Comparison of ENCODE assay signal across 8 mouse cellular contexts in genomic region chr8:8225175-8225830, GRCm38 (mm10).
DNase-seq lines count a peak whose midpoint lies in the region; ATAC-seq and TF ChIP-seq lines count a peak whose summit lies in the region.
"Had no signal": no experiment of that assay in that cellular context is flagged by ENCODE, and none has a peak within 500 bp of the region (broad histone marks: within the 10 kb centered on the region; RNA-seq: fewer than 3 reads in every experiment).

No protein-coding gene starts in this region.

- no peaks in the 10 kb centered on the region for H3K4me1 ChIP-seq in heart, embryonic 11.5 days (ENCODE audit: control insufficient read depth, insufficient read depth, low read length)
- no peaks in the 10 kb centered on the region for H3K4me1 ChIP-seq in ES-Bruce4 (ENCODE audit: control insufficient read depth, insufficient read depth, low read length)
- H3K4me1 ChIP-seq in limb, embryonic 10.5 days: no peaks in the 10 kb centered on the region
- H3K4me1 ChIP-seq: hindbrain, embryonic 15.5 days had no signal

- no peaks in the 10 kb centered on the region for H3K9me3 ChIP-seq in heart, embryonic 11.5 days (replicated peaks; ENCODE audit: control insufficient read depth, low read length)
- H3K9me3 ChIP-seq in ES-Bruce4 (replicated peaks; ENCODE audit: control insufficient read depth, insufficient read depth, low read length, poor library complexity, severe bottlenecking): no peaks in the 10 kb centered on the region
- H3K9me3 ChIP-seq in limb, embryonic 10.5 days (replicated peaks): no peaks in the 10 kb centered on the region
- H3K9me3 ChIP-seq: hindbrain, embryonic 15.5 days had no signal

- 53% methylated on average over 2 of the region's 2 CpGs for WGBS in heart, embryonic 11.5 days (ENCODE audit: insufficient replicate concordance)
- 60% methylated on average over 2 of the region's 2 CpGs for WGBS in limb, embryonic 10.5 days

- TF ChIP-seq POLR2A in ES-Bruce4 (IDR thresholded peaks at IDR 0.05; ENCODE audit: insufficient read depth, low read length): no peak

- intact Hi-C loops in heart, postnatal 14 days (cut with DNase I): loop anchor here (10.0 kb wide), 1 partner anchor 959 kb away; no protein-coding TSS in a partner anchor

- no peaks in the 10 kb centered on the region for H3K36me3 ChIP-seq in heart, embryonic 11.5 days (ENCODE audit: control insufficient read depth, insufficient read depth, low read length)
- no peaks in the 10 kb centered on the region for H3K36me3 ChIP-seq in ES-Bruce4 (ENCODE audit: control insufficient read depth, insufficient read depth, low read length, poor library complexity, severe bottlenecking)
- no peaks in the 10 kb centered on the region for H3K36me3 ChIP-seq in limb, embryonic 10.5 days
- H3K36me3 ChIP-seq: hindbrain, embryonic 15.5 days had no signal

- peak; percentile 4 to 29 for DNase-seq in heart, postnatal 14 days
- DNase-seq in adrenal gland, postnatal 14 days: peak; percentile 21
- DNase-seq in lung, adult 18-20 months: peak; percentile 27 to 63
- DNase-seq in limb, embryonic 10.5 days (ENCODE audit: low spot score): no peak
- no peak for DNase-seq in layer of hippocampus, adult 9-11 months

- no peak overlapping the region for H3K27ac ChIP-seq in heart, embryonic 11.5 days (ENCODE audit: low read depth, low read length)
- H3K27ac ChIP-seq in ES-Bruce4 (ENCODE audit: insufficient read depth, low read length): no peak overlapping the region
- no peak overlapping the region for H3K27ac ChIP-seq in limb, embryonic 10.5 days
- H3K27ac ChIP-seq: hindbrain, embryonic 15.5 days had no signal

- no peak overlapping the region for H3K9ac ChIP-seq in heart, embryonic 11.5 days (ENCODE audit: low read depth, low read length)
- no peak overlapping the region for H3K9ac ChIP-seq in ES-Bruce4 (ENCODE audit: low read depth, poor library complexity, severe bottlenecking)
- H3K9ac ChIP-seq: hindbrain, embryonic 15.5 days had no signal

- no peak overlapping the region for H3K4me3 ChIP-seq in heart, embryonic 11.5 days (ENCODE audit: low read depth, low read length)
- no peak overlapping the region for H3K4me3 ChIP-seq in ES-Bruce4 (ENCODE audit: low read depth, low read length)
- no peak overlapping the region for H3K4me3 ChIP-seq in limb, embryonic 10.5 days
- H3K4me3 ChIP-seq: hindbrain, embryonic 15.5 days had no signal

- no peak for TF ChIP-seq EP300 in ES-Bruce4 (IDR thresholded peaks at IDR 0.05; ENCODE audit: insufficient read depth, low read depth, low read length)

- H3K4me2 ChIP-seq in heart, embryonic 11.5 days: no peak overlapping the region
- H3K4me2 ChIP-seq: hindbrain, embryonic 15.5 days had no signal

- no peak for ATAC-seq in heart, embryonic 11.5 days (replicated peaks; ENCODE audit: insufficient number of reproducible peaks, low FRiP score, low TSS enrichment)

- H3K27me3 ChIP-seq in heart, embryonic 11.5 days (ENCODE audit: control insufficient read depth, insufficient read depth, low read length): no peaks in the 10 kb centered on the region
- H3K27me3 ChIP-seq in ES-Bruce4 (ENCODE audit: control insufficient read depth, insufficient read depth, low read length, poor library complexity, severe bottlenecking): no peaks in the 10 kb centered on the region
- H3K27me3 ChIP-seq in limb, embryonic 10.5 days (ENCODE audit: low read depth, poor library complexity, severe bottlenecking): no peaks in the 10 kb centered on the region

- peak; percentile 29 for TF ChIP-seq CTCF in ES-Bruce4 (IDR thresholded peaks at IDR 0.05; ENCODE audit: low read depth, low read length)

Comparison
In these comparisons a context has a peak if more than half of its experiments do, and no peak if none do; other contexts are left out.
1. DNase-seq: peak in heart, postnatal 14 days (2 of 2), adrenal gland, postnatal 14 days (single experiment) and lung, adult 18-20 months (2 of 2); none in limb, embryonic 10.5 days (single experiment) and layer of hippocampus, adult 9-11 months (single experiment).